Mouse (Mus musculus) cortical plate, adult 2 months (tissue): ENCODE measurements around the gene Taf12. TPM values are rescaled to one million over a fixed set of nuclear protein-coding genes. Genes with fewer than 3 reads are reported as not detected.

ENCODE experiments used
- H3K27ac ChIP-seq: fragments of 200-500 bp; 2 replicates; pipeline ENCODE4 v1.5.1; 2012; ENCODE audit warnings: low read length, control low read depth, inconsistent platforms; ENCODE audit not compliant: insufficient read depth
- H3K4me1 ChIP-seq: fragments of 200-500 bp; 2 replicates; pipeline ENCODE4 v1.6.1; 2011; ENCODE audit warnings: low read length; ENCODE audit not compliant: control insufficient read depth, insufficient read depth
- H3K4me3 ChIP-seq: fragments of 200-500 bp; 2 replicates; pipeline ENCODE4 v1.5.1; 2011; ENCODE audit warnings: mild to moderate bottlenecking, low read length, control low read depth; ENCODE audit not compliant: insufficient read depth
- CTCF ChIP-seq: fragments of 200-500 bp; IDR thresholded peaks from 2 replicates; pipeline ENCODE4 v1.5.1; 2011; ENCODE audit warnings: mild to moderate bottlenecking, control low read depth, low read length; ENCODE audit not compliant: insufficient read depth; ENCODE audit errors: extremely low read depth
- POLR2A ChIP-seq: fragments of 200-500 bp; IDR thresholded peaks from 2 replicates; pipeline ENCODE4 v1.6.1; 2011; ENCODE audit warnings: mild to moderate bottlenecking, low read length, control low read depth; ENCODE audit not compliant: insufficient read depth; ENCODE audit errors: extremely low read depth
- polyA plus RNA-seq: library from polyadenylated mRNA; depleted of rRNA; stranded (reverse); fragments of >200 nt; gene quantifications from 2 replicates; pipeline ENCODE4 v1.2.3, GENCODE M21; 2012; rRNA removed

The Taf12 gene
- polyA plus RNA-seq: 15.9 and 19.4 TPM in 2 replicates

DNA sequence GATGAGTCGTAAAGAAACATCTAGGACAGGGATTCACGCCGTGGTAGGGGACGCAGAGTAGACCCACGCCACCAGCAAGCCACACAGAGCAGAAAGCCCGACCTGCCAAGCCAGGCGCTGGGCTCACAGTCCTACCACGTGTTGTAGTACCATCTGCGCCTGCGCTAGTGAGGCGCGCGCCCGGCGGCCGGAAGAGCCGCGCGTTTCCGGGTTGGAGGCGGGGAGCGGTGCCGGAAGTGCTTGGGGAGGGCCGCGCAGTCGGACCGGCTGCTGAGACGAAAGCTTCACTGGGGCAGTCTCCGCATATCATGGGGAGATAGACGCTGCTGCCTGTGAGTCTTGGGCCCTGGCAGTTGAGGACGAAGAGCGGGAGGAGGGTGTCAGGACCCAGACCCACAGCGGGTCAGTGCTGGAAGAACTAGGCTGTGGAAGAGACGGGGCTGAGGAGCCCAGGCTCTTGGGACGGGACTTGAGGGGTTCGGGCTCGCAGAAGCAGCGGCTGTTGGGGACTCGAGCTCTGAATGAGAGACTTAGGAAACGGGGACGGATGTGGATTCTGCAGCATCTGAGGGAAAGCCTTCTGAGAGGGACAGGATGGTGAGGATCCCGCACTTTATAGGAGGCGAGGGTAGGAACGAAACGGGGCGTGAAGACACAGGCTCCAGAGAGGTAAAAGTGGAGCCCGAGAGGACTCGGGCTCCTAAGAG is at the start of gene Taf12:
Gene Taf12, plus strand, starts transcription at position 220 of the 707 bp plus-strand sequence.
- Histone ChIP-seq H3K4me3 (peak within 1 kb of the TSS; percentile 87), H3K27ac (peak within 1 kb of the TSS; percentile 55), H3K4me1 (no peaks in the 10 kb centered on the region)
- TF ChIP-seq POLR2A (peak; percentile 94), CTCF (no peak)

DNA sequence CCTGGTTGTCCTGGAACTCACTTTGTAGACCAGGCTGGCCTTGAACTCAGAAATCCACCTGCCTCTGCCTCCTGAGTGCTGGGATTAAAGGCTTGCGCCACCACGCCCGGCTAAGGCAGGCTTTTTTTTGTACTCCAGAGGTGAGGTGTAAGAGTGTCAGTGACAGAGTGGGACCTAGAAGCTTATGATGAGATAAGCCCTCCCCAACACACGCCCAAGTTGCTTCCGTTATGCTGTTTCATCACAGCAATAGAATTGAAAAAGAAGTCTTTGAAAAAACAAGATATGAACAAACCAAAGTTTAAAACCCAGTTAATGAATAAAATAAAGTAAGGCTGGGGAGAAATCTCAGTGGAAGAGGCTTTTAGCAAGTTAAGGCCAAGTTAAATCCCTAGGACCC is 43.8 kb upstream of the Taf12 start:
- TF ChIP-seq CTCF (no peak), POLR2A (no peak)
- no peak overlapping the region for H3K4me3 ChIP-seq
- no peak overlapping the region for H3K27ac ChIP-seq
- no peaks in the 10 kb centered on the region for H3K4me1 ChIP-seq

DNA sequence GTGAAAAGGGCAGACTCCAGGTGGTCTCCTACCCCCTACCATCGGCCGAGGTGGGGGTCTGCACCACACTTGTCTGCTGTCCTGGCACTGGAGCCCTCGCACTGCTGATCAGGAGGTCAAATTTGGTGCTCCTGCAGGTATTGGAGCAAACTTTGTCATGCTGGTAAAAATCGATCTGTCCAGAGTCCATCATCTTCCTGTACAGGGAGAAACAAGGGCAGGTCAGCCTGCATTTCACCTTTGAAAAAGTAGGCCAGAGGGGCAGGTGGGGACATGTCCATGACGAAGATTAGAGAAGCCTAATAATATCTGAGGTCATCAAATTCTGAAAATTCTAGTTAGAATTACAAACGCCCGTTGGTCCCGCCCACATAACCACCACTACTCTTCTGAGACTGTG is 39.5 kb upstream of the Taf12 start:
- Histone ChIP-seq H3K4me3 (no peak overlapping the region), H3K4me1 (no peaks in the 10 kb centered on the region), H3K27ac (no peak overlapping the region)
- TF ChIP-seq POLR2A (no peak), CTCF (no peak)

GRCm38 (mm10) chr4:132238356-132238755 is 35.8 kb upstream of the Taf12 start:
- TF ChIP-seq CTCF: no peak
- no peak for TF ChIP-seq POLR2A
- no peak overlapping the region for H3K4me3 ChIP-seq
- H3K4me1 ChIP-seq: no peaks in the 10 kb centered on the region
- H3K27ac ChIP-seq: no peak overlapping the region

DNA sequence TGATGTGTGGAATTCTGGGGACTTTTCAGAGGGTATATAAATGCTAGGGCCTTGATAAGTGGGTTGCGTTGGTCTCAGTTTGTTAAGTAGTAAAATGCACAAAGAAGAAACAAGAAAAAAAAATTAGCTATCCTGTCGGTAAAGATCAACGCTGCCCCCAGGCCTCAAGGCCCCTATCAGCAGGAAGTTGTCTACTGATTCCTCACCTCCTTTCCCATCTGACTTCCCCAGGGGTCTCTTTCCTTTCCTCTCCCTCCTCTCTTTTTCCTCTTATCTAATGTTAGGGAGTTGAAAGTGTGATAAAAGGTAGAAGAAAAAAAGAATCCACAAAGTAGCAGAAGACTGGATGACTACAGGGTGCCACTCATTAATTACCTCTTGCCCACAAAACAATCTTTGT is 33.8 kb upstream of the Taf12 start:
- no peak overlapping the region for H3K27ac ChIP-seq
- H3K4me1 ChIP-seq: no peaks in the 10 kb centered on the region
- no peak for TF ChIP-seq POLR2A
- TF ChIP-seq CTCF: no peak
- no peak overlapping the region for H3K4me3 ChIP-seq

- H3K27ac ChIP-seq: no peak overlapping the region
- no peaks in the 10 kb centered on the region for H3K4me1 ChIP-seq
- H3K4me3 ChIP-seq: no peak overlapping the region
- TF ChIP-seq POLR2A (no peak), CTCF (no peak)
Observed at GRCm38 (mm10) chr4:132241208-132241607, 33.0 kb upstream of the Taf12 start.

GRCm38 (mm10) chr4:132245643-132246042 is 28.5 kb upstream of the Taf12 start:
- TF ChIP-seq POLR2A (no peak), CTCF (no peak)
- no peak overlapping the region for H3K27ac ChIP-seq
- H3K4me3 ChIP-seq: no peak overlapping the region
- H3K4me1 ChIP-seq: peaks cover 1% of the 10 kb centered on the region; the same call in 1 of the 2 replicates

GRCm38 (mm10) chr4:132247451-132247997 is 26.7 kb upstream of the Taf12 start:
- H3K4me1 ChIP-seq: peaks cover 1% of the 10 kb centered on the region; the same call in 1 of the 2 replicates
- H3K4me3 ChIP-seq: no peak overlapping the region
- no peak for TF ChIP-seq POLR2A
- no peak for TF ChIP-seq CTCF
- H3K27ac ChIP-seq: no peak overlapping the region

DNA sequence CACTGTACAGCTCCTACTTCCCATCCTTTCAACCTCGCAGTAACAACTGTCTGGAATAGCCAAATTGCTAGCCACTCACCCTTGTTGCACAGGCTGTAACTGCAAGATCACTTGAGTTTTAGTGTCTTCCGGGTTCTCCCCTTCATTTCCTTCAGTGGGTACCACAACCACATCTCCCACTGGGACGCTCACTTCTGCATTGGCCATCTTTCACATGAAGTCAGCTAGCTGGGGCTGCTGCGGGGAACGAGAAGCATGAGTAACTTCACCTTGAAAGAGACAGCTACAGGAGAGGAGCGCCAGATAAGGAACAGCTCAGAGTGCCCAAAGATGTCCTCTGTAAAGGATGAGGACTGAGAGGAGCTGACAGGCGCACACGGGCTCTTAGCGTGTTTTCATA is 22.6 kb upstream of the Taf12 start:
- H3K4me1 ChIP-seq: peaks cover 1% of the 10 kb centered on the region; the same call in 1 of the 2 replicates
- TF ChIP-seq CTCF: no peak
- TF ChIP-seq POLR2A: no peak
- no peak overlapping the region for H3K4me3 ChIP-seq
- H3K27ac ChIP-seq: no peak overlapping the region

DNA sequence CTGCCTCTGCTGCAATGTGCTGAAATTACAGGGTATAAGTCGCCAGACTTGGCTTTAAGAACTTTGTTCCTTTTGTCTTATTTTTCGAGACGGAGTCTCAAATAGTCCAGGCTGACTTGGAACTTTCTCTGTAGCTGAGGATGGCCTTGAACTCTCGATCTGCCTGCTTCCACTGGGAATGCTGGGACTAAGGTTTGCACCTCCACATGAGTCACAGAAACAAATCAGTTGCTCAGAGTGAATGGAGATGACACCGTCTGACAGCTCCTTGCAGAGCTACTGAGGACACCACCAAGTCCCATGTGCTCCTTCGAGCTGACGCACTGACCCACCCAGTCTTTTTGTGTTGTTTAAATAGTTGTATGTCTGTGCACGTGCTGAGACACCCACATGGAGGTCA is 21.0 kb upstream of the Taf12 start:
- TF ChIP-seq POLR2A: no peak
- TF ChIP-seq CTCF: no peak

More for the DNA sequence above, 21.0 kb upstream of the Taf12 start:
- Histone ChIP-seq H3K4me3 (no peak overlapping the region), H3K4me1 (no peaks in the 10 kb centered on the region), H3K27ac (no peak overlapping the region)
